Mouse (Mus musculus): ENCODE measurements around the gene Polr1b. TPM values are rescaled to one million over a fixed set of nuclear protein-coding genes. Genes with fewer than 3 reads are reported as not detected.

Gene Polr1b
- polyA plus RNA-seq (2014; fragmentation: Illumina TruSeq; extraction: RNeasy Lipid Tissue Mini Kit (QIAGEN cat#74804); ENCODE audit: low read depth, low replicate concordance): 13.0 TPM

DNA sequence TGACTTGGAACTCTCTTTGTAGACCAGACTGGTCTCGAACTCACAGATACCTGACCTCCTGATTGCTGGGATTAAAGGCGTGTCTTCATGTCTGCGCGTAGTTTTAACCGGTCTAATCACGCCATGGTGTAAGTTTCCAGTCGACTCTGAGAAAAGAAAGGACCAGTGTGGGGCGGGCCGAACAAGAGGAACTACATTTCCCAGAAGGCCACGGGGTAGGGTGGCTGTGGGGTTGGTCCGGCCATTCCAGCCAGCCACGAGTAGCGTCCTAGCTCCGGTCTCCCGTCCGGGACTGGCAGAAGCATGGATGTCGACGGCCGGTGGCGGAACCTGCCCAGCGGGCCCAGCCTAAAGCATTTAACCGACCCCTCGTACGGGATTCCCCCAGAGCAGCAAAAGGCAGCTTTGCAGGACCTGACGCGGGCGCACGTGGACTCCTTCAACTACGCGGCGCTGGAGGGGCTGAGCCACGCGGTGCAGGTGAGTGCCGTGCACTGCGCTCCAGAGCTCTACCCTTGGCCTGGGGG is at the start of gene Polr1b:
Gene Polr1b (plus strand): TSS at position 212 of the 527 bp plus-strand sequence.

DNA sequence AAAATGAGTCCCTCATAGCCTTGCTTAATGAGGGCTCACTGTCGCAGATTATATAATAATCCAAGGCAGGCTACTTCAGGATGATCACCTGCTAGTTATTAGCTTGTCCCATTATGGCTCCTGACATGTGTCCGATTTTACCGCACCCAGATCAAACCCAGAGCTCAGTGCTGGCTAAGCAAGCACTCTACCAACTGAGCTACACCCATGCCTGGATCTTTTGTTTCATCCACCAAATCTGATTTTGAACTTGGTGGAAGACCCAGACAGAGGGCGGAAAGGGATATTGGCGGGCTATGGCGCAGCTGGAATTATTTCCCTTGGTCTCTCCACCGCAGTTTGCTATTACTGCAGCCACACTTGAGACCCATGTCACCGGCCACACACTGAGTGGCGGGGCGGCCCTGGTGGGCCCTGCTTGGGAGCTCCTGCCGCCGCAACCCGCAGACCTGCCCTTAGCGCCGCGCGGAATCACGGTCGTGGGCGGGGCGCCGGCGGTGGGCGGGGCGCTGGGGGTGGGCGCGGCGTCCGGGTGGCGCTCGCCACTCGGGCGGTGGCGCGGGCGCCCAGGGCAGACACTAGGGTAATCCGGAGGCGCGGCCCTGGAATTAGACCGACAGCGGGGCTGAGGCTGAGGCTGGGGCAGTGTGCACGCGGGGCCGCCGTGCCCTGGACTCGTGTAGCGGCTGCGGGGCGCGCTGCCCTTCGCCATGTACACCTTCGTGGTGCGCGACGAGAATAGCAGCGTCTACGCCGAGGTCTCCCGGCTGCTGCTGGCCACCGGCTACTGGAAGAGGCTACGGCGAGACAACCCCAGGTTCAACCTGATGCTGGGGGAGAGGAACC is 35.1 kb upstream of the Polr1b start, which contains the start of gene Ttl:
Gene Ttl (plus strand): TSS at position 506 of the 846 bp plus-strand sequence.

DNA sequence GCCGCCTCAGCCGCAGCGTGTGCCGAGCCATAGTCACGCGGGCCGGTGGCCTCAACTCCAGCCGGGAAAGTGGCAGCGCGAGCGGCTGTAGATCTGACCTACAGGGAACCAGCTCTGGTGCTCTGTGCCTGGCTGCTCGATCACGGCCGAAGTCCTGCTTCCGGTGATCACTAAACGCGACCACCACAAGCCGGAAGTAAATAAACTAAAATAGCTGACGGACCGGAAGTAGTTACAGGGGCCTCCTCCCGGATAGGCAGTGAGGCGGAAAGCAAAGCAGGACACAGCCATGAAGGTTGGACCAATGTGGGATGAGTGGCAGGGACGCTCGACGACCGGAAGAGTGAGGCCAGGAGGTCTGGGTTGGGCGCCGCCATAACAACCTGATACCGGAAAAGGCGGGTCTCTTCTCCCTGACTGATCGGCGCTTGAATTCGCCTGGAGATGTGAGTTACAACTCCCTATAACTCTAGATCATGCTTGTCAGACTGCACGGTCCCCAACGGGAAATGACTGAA is 28.7 kb downstream of the Polr1b start, which contains the start of gene Chchd5:
Gene Chchd5 (plus strand): TSS at position 289 of the 518 bp plus-strand sequence.

Other genes with a start within 250 kb of the Polr1b start
- gene Fbln7, start 238.0 kb upstream of the Polr1b start, polyA plus RNA-seq (2014; fragmentation: Illumina TruSeq; extraction: RNeasy Lipid Tissue Mini Kit (QIAGEN cat#74804); ENCODE audit: low read depth, low replicate concordance): 0.39 TPM
- gene Zc3h8, start 156.9 kb upstream of the Polr1b start, polyA plus RNA-seq (2014; fragmentation: Illumina TruSeq; extraction: RNeasy Lipid Tissue Mini Kit (QIAGEN cat#74804); ENCODE audit: low read depth, low replicate concordance): 11.3 TPM
- gene Zc3h6, start 133.6 kb upstream of the Polr1b start, polyA plus RNA-seq (2014; fragmentation: Illumina TruSeq; extraction: RNeasy Lipid Tissue Mini Kit (QIAGEN cat#74804); ENCODE audit: low read depth, low replicate concordance): 2.3 TPM
- gene Gm10762, start 133.3 kb upstream of the Polr1b start, polyA plus RNA-seq (2014; fragmentation: Illumina TruSeq; extraction: RNeasy Lipid Tissue Mini Kit (QIAGEN cat#74804); ENCODE audit: low read depth, low replicate concordance): 10.3 TPM
- gene Vinac1, start 52.8 kb upstream of the Polr1b start, polyA plus RNA-seq (2014; fragmentation: Illumina TruSeq; extraction: RNeasy Lipid Tissue Mini Kit (QIAGEN cat#74804); ENCODE audit: low read depth, low replicate concordance): not detected
- 16.7 TPM for gene Ttl, start 35.1 kb upstream of the Polr1b start, polyA plus RNA-seq (2014; fragmentation: Illumina TruSeq; extraction: RNeasy Lipid Tissue Mini Kit (QIAGEN cat#74804); ENCODE audit: low read depth, low replicate concordance)
- gene Chchd5, start 28.7 kb downstream of the Polr1b start, polyA plus RNA-seq (2014; fragmentation: Illumina TruSeq; extraction: RNeasy Lipid Tissue Mini Kit (QIAGEN cat#74804); ENCODE audit: low read depth, low replicate concordance): 14.2 TPM
- 45.6 TPM for gene Slc20a1, start 97.8 kb downstream of the Polr1b start, polyA plus RNA-seq (2014; fragmentation: Illumina TruSeq; extraction: RNeasy Lipid Tissue Mini Kit (QIAGEN cat#74804); ENCODE audit: low read depth, low replicate concordance)
- gene Ckap2l, start 196.2 kb downstream of the Polr1b start, polyA plus RNA-seq (2014; fragmentation: Illumina TruSeq; extraction: RNeasy Lipid Tissue Mini Kit (QIAGEN cat#74804); ENCODE audit: low read depth, low replicate concordance): 0.24 TPM
- not detected for gene Il1a, start 209.0 kb downstream of the Polr1b start, polyA plus RNA-seq (2014; fragmentation: Illumina TruSeq; extraction: RNeasy Lipid Tissue Mini Kit (QIAGEN cat#74804); ENCODE audit: low read depth, low replicate concordance)